Mouse (Mus musculus) liver, embryonic 16.5 days (tissue): ENCODE measurements around the gene Dmrt3. TPM values are rescaled to one million over a fixed set of nuclear protein-coding genes. Genes with fewer than 3 reads are reported as not detected.
A peak's percentile ranks its signal among the peaks of the same experiment; 100 is the strongest.

ENCODE experiments used
- ATAC-seq: fragments of 200-750 bp; cut with Nextera tagmentation; 2 replicates; pipeline ENCODE4 v1.8.0; 2017; ENCODE audit warnings: low read depth, mild to moderate bottlenecking, moderate number of reproducible peaks, moderate library complexity
- H3K27ac ChIP-seq: fragments of 300-500 bp; sonication (generic); 2 replicates; pipeline ENCODE4 v1.5.1; 2014; ENCODE audit warnings: mild to moderate bottlenecking, low read length
- H3K27me3 ChIP-seq: fragments of 300-500 bp; sonication (generic); 2 replicates; pipeline ENCODE4 v1.6.1; 2014; ENCODE audit warnings: low read depth, low read length, mixed read lengths; ENCODE audit not compliant: control insufficient read depth, insufficient read depth
- H3K36me3 ChIP-seq: fragments of 300-500 bp; sonication (generic); 2 replicates; pipeline ENCODE4 v1.6.1; 2014; ENCODE audit warnings: mild to moderate bottlenecking; ENCODE audit not compliant: control insufficient read depth, insufficient read depth
- H3K4me1 ChIP-seq: fragments of 300-500 bp; sonication (generic); 2 replicates; pipeline ENCODE4 v1.6.1; 2014; ENCODE audit warnings: low read depth, low read length, mixed read lengths; ENCODE audit not compliant: control insufficient read depth
- H3K4me2 ChIP-seq: fragments of 300-500 bp; sonication (generic); 2 replicates; pipeline ENCODE4 v1.6.1; 2014; ENCODE audit warnings: low read depth, low read length, mixed read lengths
- H3K4me3 ChIP-seq: fragments of 300-500 bp; sonication (generic); 2 replicates; pipeline ENCODE4 v1.5.1; 2014; ENCODE audit warnings: low read depth, mild to moderate bottlenecking, low read length
- H3K9ac ChIP-seq: fragments of 300-500 bp; sonication (generic); 2 replicates; pipeline ENCODE4 v1.6.1; 2014; ENCODE audit warnings: low read depth, low read length
- H3K9me3 ChIP-seq: fragments of 300-500 bp; sonication (generic); replicated peaks from 2 replicates; pipeline ENCODE4 v1.6.1; 2016; ENCODE audit warnings: low read length; ENCODE audit not compliant: control insufficient read depth
- WGBS: fragments of 180-500 bp; shearing (Covaris S2); extraction: QIAGEN DNeasy Blood & Tissue Kit; methylation state at CpG from one replicate; pipeline ENCODE4 v1.1.7; 2014; ENCODE audit not compliant: insufficient replicate concordance; 5-methylcytosine and 5-hydroxymethylcytosine counted together
- polyA plus RNA-seq: library from polyadenylated mRNA; unstranded; fragments of >200 nt; fragmentation: Nextera tagmentation; extraction: Ambion mirVana; gene quantifications from 2 replicates; pipeline ENCODE4 v1.2.1, GENCODE M21; 2015

The Dmrt3 gene
- polyA plus RNA-seq, 1 experiment from 2014 or later = not detected

DNA sequence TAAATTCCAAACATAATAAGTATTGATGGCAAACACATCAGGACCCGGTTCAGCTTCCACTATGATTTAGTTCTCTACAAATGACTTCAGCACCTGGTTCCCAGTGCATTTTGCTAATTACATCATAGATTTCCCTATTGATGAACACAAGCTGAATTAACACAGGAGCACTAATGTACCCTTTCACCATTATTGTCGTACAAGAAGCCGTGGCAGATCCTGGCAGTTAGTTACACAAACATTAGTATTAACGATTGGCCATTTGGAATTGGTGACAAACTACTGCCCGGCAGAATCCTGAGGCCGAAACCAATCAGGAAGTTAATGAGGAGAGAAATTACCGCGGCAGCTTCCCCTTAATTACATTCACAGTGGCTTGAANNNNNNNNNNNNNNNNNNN, 8.1 kb upstream of the Dmrt3 start:
- Histone ChIP-seq H3K36me3 (no peaks in the 10 kb centered on the region), H3K27ac (no peak overlapping the region), H3K9ac (no peak overlapping the region), H3K27me3 (peaks cover 80% of the 10 kb centered on the region), H3K4me1 (no peaks in the 10 kb centered on the region), H3K4me3 (no peak overlapping the region), H3K4me2 (no peak overlapping the region), H3K9me3 (no peaks in the 10 kb centered on the region)
- 6% methylated on average over 8 of the region's 8 CpGs for WGBS
- ATAC-seq = no peak

DNA sequence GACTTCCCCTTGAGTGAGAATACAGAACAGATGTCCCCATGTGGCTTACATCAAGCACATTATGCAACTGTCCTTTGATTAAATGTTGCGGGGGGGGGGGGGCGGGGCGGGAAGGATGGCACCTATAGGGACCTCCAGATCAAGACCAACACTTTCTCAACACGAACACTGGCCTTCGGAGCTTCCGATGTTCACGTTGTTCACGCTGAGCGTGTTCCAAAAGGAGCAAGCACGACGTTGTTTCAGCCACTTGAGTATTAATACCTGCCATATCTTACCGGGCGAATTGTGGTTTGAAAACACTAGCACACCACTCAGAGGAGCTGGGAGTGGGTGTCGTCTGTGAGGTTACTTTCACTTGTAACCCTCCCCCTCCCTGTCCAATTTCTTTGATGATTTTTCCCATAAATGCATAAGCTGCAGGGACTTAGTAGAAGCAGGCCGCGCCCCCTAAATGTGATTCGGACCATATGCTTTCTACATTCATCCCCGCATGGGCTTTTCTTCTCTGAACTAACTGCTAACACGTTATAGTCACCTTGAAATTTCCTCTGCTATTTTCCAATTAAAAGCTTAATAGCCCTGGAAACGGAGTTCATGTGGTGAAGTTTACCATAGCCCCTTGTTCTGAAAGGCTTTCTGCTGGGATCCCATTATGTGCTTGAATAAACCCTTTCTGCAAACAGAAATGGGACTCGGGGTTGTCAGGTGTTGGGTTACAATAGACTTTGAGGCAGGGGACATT, 2.5 kb upstream of the Dmrt3 start:
- H3K9ac ChIP-seq = no peak overlapping the region
- 1% methylated on average over 21 of the region's 21 CpGs for WGBS
- ATAC-seq = no peak
- H3K27me3 ChIP-seq = peaks cover 96% of the 10 kb centered on the region
- no peak overlapping the region for H3K4me2 ChIP-seq
- no peak overlapping the region for H3K27ac ChIP-seq
- H3K36me3 ChIP-seq = no peaks in the 10 kb centered on the region
- no peak overlapping the region for H3K4me3 ChIP-seq
- H3K9me3 ChIP-seq = no peaks in the 10 kb centered on the region
- peaks cover 2% of the 10 kb centered on the region; the same call in 1 of the 2 replicates for H3K4me1 ChIP-seq

DNA sequence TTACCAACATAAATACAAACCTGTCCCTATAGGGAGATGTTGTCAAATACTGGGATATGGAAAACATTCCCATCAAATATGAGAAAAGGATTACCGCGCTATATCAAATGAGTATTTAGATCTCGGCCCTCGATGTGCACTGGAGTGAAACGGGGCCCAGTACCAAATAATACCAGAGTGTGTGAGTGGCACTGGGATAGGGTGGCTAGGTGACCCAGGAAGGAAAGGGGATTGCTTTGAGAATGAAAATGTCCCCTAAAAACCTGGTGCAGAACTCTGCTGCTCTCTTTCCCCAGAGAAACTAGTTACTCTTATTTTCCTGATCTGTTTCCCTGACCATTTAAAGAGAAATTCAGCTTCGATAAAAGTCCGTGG, 1.9 kb upstream of the Dmrt3 start:
- peaks cover 97% of the 10 kb centered on the region for H3K27me3 ChIP-seq
- no peak overlapping the region for H3K27ac ChIP-seq
- H3K9me3 ChIP-seq = no peaks in the 10 kb centered on the region
- H3K4me1 ChIP-seq = peaks cover 2% of the 10 kb centered on the region; the same call in 1 of the 2 replicates
- 4% methylated on average over 7 of the region's 7 CpGs for WGBS
- H3K36me3 ChIP-seq = no peaks in the 10 kb centered on the region
- no peak overlapping the region for H3K9ac ChIP-seq
- no peak for ATAC-seq
- H3K4me3 ChIP-seq = no peak overlapping the region
- no peak overlapping the region for H3K4me2 ChIP-seq

DNA sequence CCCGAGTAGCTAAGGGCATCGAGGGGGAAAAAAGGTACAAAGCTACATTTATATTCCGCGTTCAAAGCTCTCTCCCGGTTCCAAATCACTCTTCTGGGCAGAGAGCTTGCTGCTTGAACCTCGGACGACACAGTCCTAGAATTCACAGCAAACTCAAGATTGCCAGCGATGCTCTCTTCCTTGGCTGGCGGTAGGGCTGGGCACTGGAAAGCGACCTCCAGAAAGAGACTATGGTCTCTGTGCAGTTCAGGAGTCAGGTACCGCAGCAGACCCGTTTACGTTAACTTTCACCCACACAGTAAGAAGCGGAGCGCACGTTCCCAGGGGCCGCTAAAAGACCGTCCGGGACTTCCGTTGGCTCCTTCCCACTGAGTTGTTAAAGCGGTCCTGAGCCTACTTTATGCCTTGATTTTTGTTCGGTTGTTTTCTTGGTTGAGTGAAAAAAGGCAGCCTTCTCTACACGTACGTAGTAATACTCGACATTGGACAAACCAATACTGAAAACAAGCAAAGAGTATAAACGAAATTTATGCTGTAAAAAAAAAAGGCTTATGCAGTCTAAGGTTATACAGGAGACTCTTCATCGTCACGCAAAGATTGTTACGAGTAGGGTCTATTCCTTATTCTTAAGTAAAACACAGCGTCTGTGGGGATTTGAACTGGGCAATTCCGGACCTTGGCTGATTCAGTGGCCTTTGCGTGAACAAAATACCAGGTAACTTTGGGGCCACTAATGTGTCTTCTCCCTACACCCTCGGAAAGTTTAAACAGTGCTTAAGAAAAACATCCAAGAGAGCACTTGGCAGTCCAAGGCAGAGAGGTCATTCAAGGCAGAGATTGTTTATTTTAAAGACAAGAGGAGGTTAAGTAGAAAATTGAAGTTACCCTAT, 895 bp upstream of the Dmrt3 start:
- no peaks in the 10 kb centered on the region for H3K9me3 ChIP-seq
- 1% methylated on average over 33 of the region's 33 CpGs for WGBS
- H3K27me3 ChIP-seq = peaks cover 97% of the 10 kb centered on the region
- peaks cover 2% of the 10 kb centered on the region; the same call in 1 of the 2 replicates for H3K4me1 ChIP-seq
- H3K4me3 ChIP-seq = no peak overlapping the region
- no peak overlapping the region for H3K9ac ChIP-seq
- no peaks in the 10 kb centered on the region for H3K36me3 ChIP-seq
- H3K27ac ChIP-seq = no peak overlapping the region
- H3K4me2 ChIP-seq = no peak overlapping the region
- no peak for ATAC-seq

- H3K9me3 ChIP-seq = no peaks in the 10 kb centered on the region
- H3K36me3 ChIP-seq = no peaks in the 10 kb centered on the region
- no peak overlapping the region for H3K27ac ChIP-seq
- no peak overlapping the region for H3K9ac ChIP-seq
- peaks cover 96% of the 10 kb centered on the region for H3K27me3 ChIP-seq
- 2% methylated on average over 56 of the region's 71 CpGs for WGBS
- no peak for ATAC-seq
- H3K4me1 ChIP-seq = peaks cover 2% of the 10 kb centered on the region; the same call in 1 of the 2 replicates
- peak overlapping the region; percentile 22; the same call in 1 of the 2 replicates for H3K4me3 ChIP-seq
- peak overlapping the region; percentile 29 for H3K4me2 ChIP-seq
Measured at GRCm38 (mm10) chr19:25610411-25611111, 460 bp downstream of the Dmrt3 start.

GRCm38 (mm10) chr19:25611116-25611515, 1.0 kb downstream of the Dmrt3 start:
- Histone ChIP-seq H3K27ac (no peak overlapping the region), H3K9ac (no peak overlapping the region), H3K4me3 (peak overlapping the region; percentile 22; the same call in 1 of the 2 replicates), H3K4me1 (peaks cover 2% of the 10 kb centered on the region; the same call in 1 of the 2 replicates), H3K9me3 (no peaks in the 10 kb centered on the region), H3K36me3 (no peaks in the 10 kb centered on the region), H3K27me3 (peaks cover 94% of the 10 kb centered on the region), H3K4me2 (peak overlapping the region; percentile 29)
- WGBS = 2% methylated on average over 41 of the region's 42 CpGs
- ATAC-seq = no peak

- 5% methylated on average over 16 of the region's 16 CpGs for WGBS
- Histone ChIP-seq H3K4me2 (no peak overlapping the region), H3K27ac (no peak overlapping the region), H3K27me3 (peaks cover 91% of the 10 kb centered on the region), H3K36me3 (no peaks in the 10 kb centered on the region), H3K4me3 (no peak overlapping the region), H3K9ac (no peak overlapping the region), H3K4me1 (peaks cover 2% of the 10 kb centered on the region; the same call in 1 of the 2 replicates), H3K9me3 (no peaks in the 10 kb centered on the region)
- no peak for ATAC-seq
Measured at GRCm38 (mm10) chr19:25611876-25612805, 2.0 kb downstream of the Dmrt3 start.

- Histone ChIP-seq H3K4me2 (no peak overlapping the region), H3K36me3 (no peaks in the 10 kb centered on the region), H3K27ac (no peak overlapping the region), H3K4me3 (no peak overlapping the region), H3K9ac (no peak overlapping the region), H3K4me1 (peaks cover 2% of the 10 kb centered on the region; the same call in 1 of the 2 replicates), H3K9me3 (no peaks in the 10 kb centered on the region), H3K27me3 (peaks cover 88% of the 10 kb centered on the region)
- 3% methylated on average over 6 of the region's 6 CpGs for WGBS
- ATAC-seq = no peak
Measured at GRCm38 (mm10) chr19:25612806-25613295, 2.8 kb downstream of the Dmrt3 start.
